Mouse (Mus musculus) forebrain, embryonic 12.5 days (tissue): ENCODE data around the gene Ulk4. TPM values are rescaled to one million over a fixed set of nuclear protein-coding genes. Genes with fewer than 3 reads are reported as not detected.

Experiments used
- ATAC-seq: fragments of 200-750 bp; cut with Nextera tagmentation; 2 replicates; pipeline ENCODE4 v1.8.0; 2017; ENCODE audit warnings: moderate TSS enrichment; ENCODE audit not compliant: low FRiP score
- H3K27ac ChIP-seq: fragments of 300-500 bp; sonication (generic); 2 replicates; pipeline ENCODE4 v1.5.1; 2016; ENCODE audit warnings: mild to moderate bottlenecking
- H3K27me3 ChIP-seq: fragments of 300-500 bp; sonication (generic); 2 replicates; pipeline ENCODE4 v1.6.1; 2016; ENCODE audit warnings: mild to moderate bottlenecking
- H3K36me3 ChIP-seq: fragments of 300-500 bp; sonication (generic); replicated peaks from 2 replicates; pipeline ENCODE4 v1.6.1; 2016; ENCODE audit warnings: mild to moderate bottlenecking
- H3K4me1 ChIP-seq: fragments of 300-500 bp; sonication (generic); 2 replicates; pipeline ENCODE4 v1.6.1; 2016
- H3K4me2 ChIP-seq: fragments of 300-500 bp; sonication (generic); 2 replicates; pipeline ENCODE4 v1.6.1; 2016; ENCODE audit warnings: mild to moderate bottlenecking, moderate library complexity
- H3K4me3 ChIP-seq: fragments of 300-500 bp; sonication (generic); replicated peaks from 2 replicates; pipeline ENCODE4 v1.5.1; 2016; ENCODE audit warnings: mild to moderate bottlenecking
- H3K9ac ChIP-seq: fragments of 300-500 bp; sonication (generic); 2 replicates; pipeline ENCODE4 v1.6.1; 2016; ENCODE audit warnings: mild to moderate bottlenecking
- H3K9me3 ChIP-seq: fragments of 300-500 bp; sonication (generic); 2 replicates; pipeline ENCODE4 v1.6.1; 2016
- WGBS: fragments of 180-500 bp; shearing (Covaris S2); methylation state at CpG from one replicate; pipeline ENCODE4 v1.1.7; 2016; 5-methylcytosine and 5-hydroxymethylcytosine counted together
- polyA plus RNA-seq: library from polyadenylated mRNA; unstranded; fragments of >200 nt; fragmentation: Nextera tagmentation; extraction: Ambion mirVana; gene quantifications from 2 replicates; pipeline ENCODE4 v1.2.1, GENCODE M21; 2016

The Ulk4 gene
- polyA plus RNA-seq, 1 experiment from 2014 or later, result 179 TPM

DNA sequence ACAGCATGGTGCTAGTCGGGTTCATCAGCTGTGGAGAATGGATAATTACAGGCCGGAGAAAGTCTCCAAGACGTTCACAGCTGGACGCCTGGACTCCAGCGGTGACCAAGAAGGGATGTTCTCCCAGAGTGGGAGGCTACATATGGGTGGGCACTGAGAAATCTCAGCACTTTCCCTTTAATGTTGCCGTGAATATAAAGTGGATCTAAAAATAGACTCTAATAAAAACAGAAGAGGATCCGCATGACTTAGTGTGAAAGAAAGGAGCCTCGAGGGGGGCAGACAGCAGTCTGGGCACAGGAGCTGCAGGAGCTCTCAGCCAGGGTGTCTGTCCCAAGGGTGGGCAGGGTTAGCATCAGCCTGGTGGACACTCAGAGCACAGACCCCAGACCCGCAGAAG lies 288.9 kb downstream of the Ulk4 start:
- no peaks in the 10 kb centered on the region for H3K27me3 ChIP-seq
- H3K4me2 ChIP-seq, result no peak overlapping the region
- no peak overlapping the region for H3K4me3 ChIP-seq
- WGBS, result 46% methylated on average over 9 of the region's 9 CpGs
- peak; percentile 47; the same call in 1 of the 2 replicates for ATAC-seq
- no peaks in the 10 kb centered on the region for H3K9me3 ChIP-seq
- no peak overlapping the region for H3K9ac ChIP-seq
- peak overlapping the region; percentile 75 for H3K27ac ChIP-seq
- no peaks in the 10 kb centered on the region for H3K36me3 ChIP-seq
- H3K4me1 ChIP-seq, result peaks cover 35% of the 10 kb centered on the region

DNA sequence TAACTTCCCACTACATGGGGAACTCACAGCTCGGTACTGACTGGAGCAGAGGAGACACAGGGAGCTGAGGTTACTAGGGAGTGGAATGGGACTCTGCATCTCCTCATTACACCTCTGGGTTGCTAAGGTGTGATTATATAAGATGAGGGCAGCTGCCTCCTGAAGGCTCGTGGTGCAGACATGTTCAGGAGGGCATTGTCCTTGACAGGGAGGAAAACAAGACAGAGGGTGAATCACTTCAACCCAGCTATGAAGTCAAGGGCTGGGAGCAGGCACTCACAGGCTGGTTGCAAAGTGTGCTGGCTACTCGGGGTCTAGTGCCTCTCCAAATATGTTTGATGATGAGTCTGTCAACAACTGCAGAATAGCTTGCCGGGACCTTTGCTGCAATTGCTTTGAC lies 290.0 kb downstream of the Ulk4 start:
- H3K9ac ChIP-seq, result no peak overlapping the region
- H3K27ac ChIP-seq, result no peak overlapping the region
- WGBS, result 89% methylated on average over 4 of the region's 4 CpGs
- H3K36me3 ChIP-seq, result no peaks in the 10 kb centered on the region
- H3K4me3 ChIP-seq, result no peak overlapping the region
- no peak overlapping the region for H3K4me2 ChIP-seq
- H3K9me3 ChIP-seq, result no peaks in the 10 kb centered on the region
- ATAC-seq, result no peak
- no peaks in the 10 kb centered on the region for H3K27me3 ChIP-seq
- peaks cover 33% of the 10 kb centered on the region for H3K4me1 ChIP-seq

DNA sequence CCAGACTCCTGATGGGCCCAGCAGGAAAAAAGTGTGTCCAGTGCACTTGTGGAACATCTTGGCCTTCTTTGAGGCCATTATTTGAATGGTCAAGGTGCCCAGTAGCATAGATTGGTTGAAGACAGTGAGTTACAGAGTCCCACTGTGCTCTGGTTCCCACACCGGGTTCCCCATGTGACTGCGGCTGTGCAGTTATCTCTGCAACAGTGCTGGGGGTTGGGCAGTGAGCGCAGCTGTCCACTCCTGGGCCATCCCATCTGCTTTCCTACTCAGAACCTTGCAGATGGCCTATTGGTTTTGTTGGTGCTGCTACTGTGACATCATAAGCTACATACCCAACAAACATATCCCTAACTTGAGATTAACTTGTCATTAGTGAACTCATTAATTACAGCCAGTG lies 290.7 kb downstream of the Ulk4 start:
- H3K4me3 ChIP-seq, result no peak overlapping the region
- 96% methylated on average over 3 of the region's 3 CpGs for WGBS
- H3K9me3 ChIP-seq, result no peaks in the 10 kb centered on the region
- no peak for ATAC-seq
- H3K4me1 ChIP-seq, result peaks cover 37% of the 10 kb centered on the region
- H3K27me3 ChIP-seq, result no peaks in the 10 kb centered on the region
- H3K4me2 ChIP-seq, result no peak overlapping the region
- H3K36me3 ChIP-seq, result no peaks in the 10 kb centered on the region
- H3K9ac ChIP-seq, result no peak overlapping the region
- no peak overlapping the region for H3K27ac ChIP-seq

DNA sequence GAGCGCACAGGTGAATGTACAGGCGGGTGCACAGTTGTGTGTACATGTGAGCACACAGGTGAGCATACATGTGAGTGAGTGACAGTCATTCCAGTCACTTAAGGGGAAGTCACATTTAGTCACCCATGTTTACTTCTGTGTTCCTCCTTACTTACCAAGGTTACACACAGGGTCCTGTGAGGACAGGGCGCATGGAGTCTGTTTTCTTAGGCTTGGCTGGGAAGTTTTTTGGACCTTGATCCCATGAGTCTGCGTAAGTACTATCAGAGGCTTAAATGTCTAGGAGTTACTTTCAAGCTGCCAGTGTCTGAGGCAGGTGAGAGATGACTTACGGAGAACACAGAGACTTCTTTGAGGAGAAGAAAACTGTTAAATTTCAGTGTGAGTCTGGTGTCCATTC lies 291.5 kb downstream of the Ulk4 start:
- Histone ChIP-seq H3K27me3 (no peaks in the 10 kb centered on the region), H3K36me3 (no peaks in the 10 kb centered on the region), H3K4me3 (no peak overlapping the region), H3K4me1 (peaks cover 34% of the 10 kb centered on the region), H3K4me2 (no peak overlapping the region), H3K9me3 (no peaks in the 10 kb centered on the region), H3K27ac (no peak overlapping the region), H3K9ac (no peak overlapping the region)
- ATAC-seq, result no peak
- 96% methylated on average over 5 of the region's 5 CpGs for WGBS

DNA sequence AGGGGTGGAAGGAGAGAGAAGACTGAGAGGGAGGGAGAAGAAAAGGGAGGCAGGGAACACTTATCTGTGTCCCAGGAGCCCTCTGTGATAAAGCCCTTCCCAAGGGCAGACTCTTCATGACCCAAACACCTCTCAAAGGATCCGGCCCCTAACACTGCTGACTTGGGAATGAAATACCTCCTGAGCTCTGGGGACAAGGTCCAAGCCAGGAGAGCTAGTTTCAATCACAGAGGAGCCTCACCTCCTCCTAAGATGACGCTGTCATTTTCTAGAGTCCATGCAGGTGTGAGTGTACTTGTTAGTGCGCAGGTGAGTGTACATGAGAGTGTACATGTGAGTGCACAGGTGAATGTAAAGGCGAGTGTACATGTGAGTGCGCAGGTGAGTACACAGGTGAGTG lies 292.0 kb downstream of the Ulk4 start:
- no peak overlapping the region for H3K9ac ChIP-seq
- no peak overlapping the region for H3K27ac ChIP-seq
- H3K36me3 ChIP-seq, result no peaks in the 10 kb centered on the region

DNA sequence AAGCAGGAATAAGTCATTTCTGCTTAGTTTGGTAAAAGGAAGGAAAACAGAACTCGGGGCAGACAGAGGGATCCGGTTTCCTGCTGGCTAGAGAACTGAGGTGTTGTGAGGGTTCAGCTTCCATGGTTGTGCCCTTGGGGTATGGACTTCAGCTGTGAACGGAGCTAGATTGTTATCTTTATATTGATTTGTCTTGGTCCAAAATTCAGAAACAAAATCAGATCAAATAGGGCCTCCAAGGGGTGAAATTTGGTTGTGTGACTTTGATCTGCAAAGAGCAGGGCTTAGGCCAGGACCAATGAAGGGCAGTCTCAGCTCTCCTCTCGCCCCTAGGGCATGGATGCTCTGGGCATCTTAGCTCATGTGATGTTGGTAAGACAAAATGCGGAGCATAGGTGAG lies 292.5 kb downstream of the Ulk4 start:
- Histone ChIP-seq H3K9ac (no peak overlapping the region), H3K27ac (no peak overlapping the region), H3K4me1 (peaks cover 30% of the 10 kb centered on the region), H3K4me2 (no peak overlapping the region), H3K27me3 (no peaks in the 10 kb centered on the region), H3K36me3 (no peaks in the 10 kb centered on the region), H3K9me3 (no peaks in the 10 kb centered on the region), H3K4me3 (no peak overlapping the region)
- 79% methylated on average over 5 of the region's 5 CpGs for WGBS
- no peak for ATAC-seq

More for the DNA sequence above, 292.0 kb downstream of the Ulk4 start:
- H3K4me2 ChIP-seq, result no peak overlapping the region
- no peaks in the 10 kb centered on the region for H3K27me3 ChIP-seq
- H3K9me3 ChIP-seq, result no peaks in the 10 kb centered on the region
- H3K4me1 ChIP-seq, result peaks cover 33% of the 10 kb centered on the region
- 97% methylated on average over 5 of the region's 5 CpGs for WGBS
- no peak for ATAC-seq
- H3K4me3 ChIP-seq, result no peak overlapping the region

DNA sequence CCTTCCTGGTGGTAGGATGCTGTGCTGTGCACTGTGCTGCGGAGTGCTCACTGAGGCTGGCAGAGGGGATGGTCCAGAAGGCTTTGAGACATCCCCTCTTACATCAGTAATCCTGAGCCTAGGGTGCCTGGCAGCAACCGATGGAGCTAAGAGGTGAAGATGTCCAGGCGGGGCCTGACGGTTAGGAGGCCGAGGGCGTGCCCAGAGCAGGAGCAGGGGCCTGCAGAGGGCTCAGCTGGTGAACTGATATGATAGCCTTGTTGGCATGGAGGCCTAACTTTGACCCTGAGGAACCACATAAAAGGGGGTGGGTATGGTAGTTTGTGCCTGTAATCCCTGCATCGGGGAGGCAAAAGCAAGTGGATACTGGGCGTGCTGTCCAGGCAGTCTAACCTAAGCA lies 293.1 kb downstream of the Ulk4 start:
- WGBS, result 91% methylated on average over 8 of the region's 8 CpGs
- Histone ChIP-seq H3K27me3 (no peaks in the 10 kb centered on the region), H3K9ac (no peak overlapping the region)

DNA sequence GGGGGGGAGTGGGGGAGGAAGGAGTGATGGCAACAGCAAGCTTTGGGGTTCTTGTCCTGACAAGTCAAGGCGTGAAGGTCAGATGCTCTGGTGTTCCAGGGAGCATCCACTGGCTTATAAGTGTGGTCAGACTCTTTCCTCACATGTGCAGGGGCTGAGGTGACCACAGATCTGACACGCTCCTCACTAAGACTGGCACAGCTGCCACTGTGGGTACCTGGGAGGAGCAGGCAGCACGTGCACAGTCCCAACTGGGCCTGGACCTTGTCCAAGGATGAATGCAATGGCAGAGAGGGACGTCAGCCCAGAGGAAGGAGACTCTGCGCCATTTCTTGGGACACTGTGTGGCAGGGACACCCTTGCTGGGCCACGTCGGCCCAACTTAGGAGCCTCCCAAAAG lies 295.2 kb downstream of the Ulk4 start:
- no peak overlapping the region for H3K4me3 ChIP-seq
- no peak overlapping the region for H3K4me2 ChIP-seq
- no peaks in the 10 kb centered on the region for H3K27me3 ChIP-seq
- no peak overlapping the region for H3K9ac ChIP-seq
- WGBS, result 91% methylated on average over 7 of the region's 7 CpGs
- no peak for ATAC-seq
- no peak overlapping the region for H3K27ac ChIP-seq
- H3K4me1 ChIP-seq, result peaks cover 17% of the 10 kb centered on the region
- no peaks in the 10 kb centered on the region for H3K36me3 ChIP-seq
- H3K9me3 ChIP-seq, result no peaks in the 10 kb centered on the region

More for the DNA sequence above, 293.1 kb downstream of the Ulk4 start:
- Histone ChIP-seq H3K4me1 (peaks cover 30% of the 10 kb centered on the region), H3K4me3 (no peak overlapping the region), H3K36me3 (no peaks in the 10 kb centered on the region), H3K4me2 (no peak overlapping the region), H3K27ac (no peak overlapping the region), H3K9me3 (no peaks in the 10 kb centered on the region)
- ATAC-seq, result no peak

DNA sequence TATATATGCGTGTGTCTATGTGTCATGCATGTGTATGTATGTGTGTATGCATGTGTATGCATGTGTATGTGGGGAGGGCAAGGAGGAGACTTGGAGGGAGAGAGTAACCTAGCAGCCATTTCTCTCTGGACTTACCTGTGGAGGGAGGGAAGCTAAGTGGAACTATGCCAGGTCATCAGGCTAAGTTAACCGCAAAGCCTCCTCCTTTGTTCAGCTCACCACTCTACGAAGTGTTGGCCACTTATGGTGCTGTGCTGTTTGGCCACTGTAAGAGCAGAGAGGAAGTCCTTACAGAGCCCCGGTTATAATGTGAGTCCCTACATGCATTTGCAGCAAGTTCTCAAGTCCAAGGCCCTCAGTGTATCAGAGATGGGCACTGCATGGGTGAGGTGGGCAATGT lies 300.1 kb downstream of the Ulk4 start:
- no peak for ATAC-seq

DNA sequence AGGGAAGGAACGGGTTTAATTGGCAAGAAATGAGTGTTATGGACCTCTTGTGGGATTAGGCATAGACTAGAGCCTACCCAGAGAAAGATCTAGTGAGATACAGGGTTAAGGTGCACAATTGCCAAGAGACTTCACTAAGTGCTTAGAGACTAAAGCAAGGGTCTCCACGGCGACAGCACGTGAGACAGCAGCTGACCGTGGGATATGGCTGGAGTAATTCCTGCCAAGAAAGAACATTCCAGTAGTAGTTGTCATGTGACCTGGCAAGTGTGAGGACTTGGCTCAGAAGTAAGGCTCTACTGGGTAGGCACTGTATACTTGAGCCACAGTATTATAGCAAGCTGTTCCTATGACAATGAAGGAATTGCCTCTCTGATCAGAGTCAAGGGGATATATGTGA lies 300.8 kb downstream of the Ulk4 start:
- no peak overlapping the region for H3K27ac ChIP-seq
- ATAC-seq, result 0 out of 2 replicates have a peak, but pooled peaks have one; percentile 39

More for the DNA sequence above, 300.1 kb downstream of the Ulk4 start:
- H3K4me3 ChIP-seq, result no peak overlapping the region
- H3K27me3 ChIP-seq, result no peaks in the 10 kb centered on the region
- no peak overlapping the region for H3K4me2 ChIP-seq
- H3K36me3 ChIP-seq, result peaks cover 8% of the 10 kb centered on the region; the same call in 1 of the 2 replicates
- peaks cover 21% of the 10 kb centered on the region for H3K4me1 ChIP-seq
- H3K9ac ChIP-seq, result no peak overlapping the region
- H3K9me3 ChIP-seq, result no peaks in the 10 kb centered on the region
- 91% methylated on average over 4 of the region's 4 CpGs for WGBS
- H3K27ac ChIP-seq, result no peak overlapping the region

DNA sequence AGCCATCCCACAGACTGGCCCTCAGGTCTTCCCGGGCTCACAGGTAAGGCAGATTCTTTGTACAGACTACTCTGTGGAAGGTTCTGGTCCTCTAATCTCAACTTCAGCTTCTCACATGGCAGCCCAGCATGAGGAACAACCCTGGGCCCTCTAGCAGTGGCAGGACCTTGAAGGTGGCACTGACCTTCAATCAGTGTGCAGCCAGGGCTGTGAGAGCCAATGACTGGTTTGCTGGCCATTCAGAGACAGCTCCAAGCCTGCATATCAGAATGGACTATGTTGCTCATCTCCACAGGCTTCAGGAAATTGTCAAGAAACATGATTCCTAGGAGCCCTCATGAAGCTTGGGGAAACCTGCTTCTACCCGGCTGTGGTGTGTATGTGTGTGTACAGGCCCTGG lies 302.8 kb downstream of the Ulk4 start:
- no peak for ATAC-seq
- Histone ChIP-seq H3K27me3 (no peaks in the 10 kb centered on the region), H3K36me3 (peaks cover 14% of the 10 kb centered on the region), H3K9me3 (no peaks in the 10 kb centered on the region), H3K4me3 (no peak overlapping the region), H3K4me1 (peaks cover 5% of the 10 kb centered on the region), H3K4me2 (no peak overlapping the region), H3K27ac (no peak overlapping the region), H3K9ac (no peak overlapping the region)
- WGBS, result 90% methylated on average over 2 of the region's 2 CpGs

More for the DNA sequence above, 300.8 kb downstream of the Ulk4 start:
- Histone ChIP-seq H3K4me2 (no peak overlapping the region), H3K36me3 (peaks cover 8% of the 10 kb centered on the region; the same call in 1 of the 2 replicates), H3K27me3 (no peaks in the 10 kb centered on the region), H3K4me1 (peaks cover 14% of the 10 kb centered on the region), H3K9me3 (no peaks in the 10 kb centered on the region), H3K9ac (no peak overlapping the region), H3K4me3 (no peak overlapping the region)
- WGBS, result 82% methylated on average over 5 of the region's 5 CpGs

DNA sequence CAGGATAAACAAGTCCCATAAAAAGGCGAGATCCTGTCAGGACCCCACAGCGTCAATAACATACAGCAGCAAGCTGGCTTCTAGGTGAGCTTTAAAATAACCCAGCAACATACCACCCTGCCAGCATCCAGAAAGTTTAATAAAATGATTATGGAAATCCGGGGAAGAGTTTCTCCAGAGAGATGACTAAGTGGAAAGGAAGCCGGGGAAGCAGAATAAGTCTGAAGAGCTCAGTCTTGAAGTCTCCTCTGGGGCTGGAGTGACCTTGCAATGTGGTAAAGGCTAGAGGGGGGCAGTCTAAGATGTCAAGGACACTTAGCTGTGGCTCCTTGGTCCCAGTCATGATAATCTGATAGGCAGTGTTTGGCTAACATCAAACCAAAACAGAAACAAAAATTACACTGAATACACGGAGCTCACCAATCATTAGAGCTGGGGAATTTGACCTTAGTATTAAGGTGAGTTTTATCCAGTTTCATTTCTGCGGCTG lies 303.9 kb downstream of the Ulk4 start:
- Histone ChIP-seq H3K36me3 (peaks cover 26% of the 10 kb centered on the region), H3K4me1 (peaks cover 5% of the 10 kb centered on the region; the same call in 1 of the 2 replicates), H3K27ac (no peak overlapping the region), H3K9me3 (no peaks in the 10 kb centered on the region), H3K27me3 (no peaks in the 10 kb centered on the region), H3K9ac (no peak overlapping the region), H3K4me3 (no peak overlapping the region), H3K4me2 (no peak overlapping the region)
- ATAC-seq, result no peak
- WGBS, result 87% methylated on average over 6 of the region's 6 CpGs

DNA sequence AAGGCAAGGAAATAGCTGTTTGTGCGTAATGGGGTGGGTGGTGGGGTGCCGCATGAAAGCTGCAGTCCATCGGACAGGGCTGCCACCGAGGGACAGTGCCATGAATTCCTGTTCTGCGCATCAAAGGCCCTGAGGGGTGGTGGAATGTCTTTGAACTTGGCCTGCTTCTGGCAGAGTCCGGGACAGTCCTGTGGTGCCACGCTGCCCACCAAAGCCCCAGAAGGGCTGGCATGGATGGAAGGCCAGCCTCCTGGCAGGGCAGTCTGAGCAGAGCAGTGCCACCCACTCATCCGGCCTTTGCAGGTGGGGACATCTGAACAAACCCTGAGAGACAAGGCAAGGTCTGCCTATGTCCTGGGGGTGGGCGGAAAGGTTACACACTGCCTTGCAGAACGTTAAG lies 312.0 kb downstream of the Ulk4 start:
- ATAC-seq, result no peak
- no peak overlapping the region for H3K4me3 ChIP-seq
- H3K4me2 ChIP-seq, result no peak overlapping the region
- H3K27ac ChIP-seq, result no peak overlapping the region
- H3K36me3 ChIP-seq, result peaks cover 95% of the 10 kb centered on the region
- H3K9me3 ChIP-seq, result no peaks in the 10 kb centered on the region
- H3K9ac ChIP-seq, result no peak overlapping the region
- no peaks in the 10 kb centered on the region for H3K27me3 ChIP-seq
- no peaks in the 10 kb centered on the region; the same call in 1 of the 2 replicates for H3K4me1 ChIP-seq
- 88% methylated on average over 10 of the region's 10 CpGs for WGBS
